Mouse (Mus musculus) gastrocnemius, postnatal 36 days (tissue): ENCODE results near the gene Filip1l. TPM values are rescaled to one million over a fixed set of nuclear protein-coding genes. Genes with fewer than 3 reads are reported as not detected.
"Not testable (repeated sequence)": the region's sequence is repeated elsewhere in the genome, so short reads cannot be mapped to it uniquely, and the experiment has no call there.

Experiments used
- DNase-seq, 2 experiments: peaks; one replicate each; pipeline ENCODE4 v3.0.0; 2022
- intact Hi-C: fragments of 180-260 bp; cut with DNase I; formaldehyde crosslinking; loops from one replicate; pipeline ENCODE4 v1.15.1; 2025
- total RNA-seq, 2 experiments: library from RNA; stranded (reverse); gene quantifications; 2 replicates each; pipeline ENCODE4 v1.2.3; 2021

The Filip1l gene
- total RNA-seq, 2 experiments from 2014 or later: 41.9 to 48.5 TPM

DNA sequence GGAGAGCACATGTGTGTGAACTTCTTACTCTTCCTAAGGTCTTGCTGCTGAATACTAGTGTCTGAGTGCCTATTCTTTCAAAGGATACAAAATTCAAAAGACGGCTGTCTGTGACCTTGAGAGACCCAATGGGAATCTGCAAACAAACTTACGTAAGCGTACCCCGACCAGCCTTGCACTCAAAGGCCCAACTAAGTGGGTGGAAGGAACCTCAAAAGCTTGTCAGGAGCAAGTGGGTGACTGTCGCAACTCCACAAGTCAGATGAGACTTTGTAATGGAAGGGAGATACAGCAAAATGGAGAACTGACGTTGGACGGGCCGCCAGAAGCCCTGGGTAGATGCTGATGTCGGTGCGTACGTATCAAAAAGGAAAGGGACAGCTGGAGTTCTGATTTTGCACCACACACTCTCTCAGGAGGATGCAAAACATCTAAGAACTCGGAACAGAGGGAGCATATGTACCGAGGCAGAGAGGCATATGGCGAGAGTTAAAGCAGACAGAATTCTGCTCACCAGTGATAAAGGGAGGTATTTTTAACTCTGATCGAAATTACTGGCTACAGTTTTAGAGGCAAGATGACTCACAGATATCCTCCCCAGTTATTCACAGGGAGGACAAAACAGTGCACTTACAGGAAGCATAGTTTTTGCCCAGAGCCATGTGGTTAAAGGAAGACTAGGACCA is 36.8 kb downstream of the Filip1l start:
- intact Hi-C loops: no loop called here
- DNase-seq: no peak

DNA sequence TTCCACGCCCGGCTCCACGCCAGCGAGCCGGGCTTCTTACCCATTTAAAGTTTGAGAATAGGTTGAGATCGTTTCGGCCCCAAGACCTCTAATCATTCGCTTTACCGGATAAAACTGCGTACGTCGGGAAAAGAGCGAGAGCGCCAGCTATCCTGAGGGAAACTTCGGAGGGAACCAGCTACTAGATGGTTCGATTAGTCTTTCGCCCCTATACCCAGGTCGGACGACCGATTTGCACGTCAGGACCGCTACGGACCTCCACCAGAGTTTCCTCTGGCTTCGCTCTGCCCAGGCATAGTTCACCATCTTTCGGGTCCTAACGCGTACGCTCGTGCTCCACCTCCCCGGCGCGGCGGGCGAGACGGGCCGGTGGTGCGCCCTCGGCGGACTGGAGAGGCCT is 38.3 kb downstream of the Filip1l start:
- DNase-seq, intact Hi-C loops: not testable (repeated sequence)

DNA sequence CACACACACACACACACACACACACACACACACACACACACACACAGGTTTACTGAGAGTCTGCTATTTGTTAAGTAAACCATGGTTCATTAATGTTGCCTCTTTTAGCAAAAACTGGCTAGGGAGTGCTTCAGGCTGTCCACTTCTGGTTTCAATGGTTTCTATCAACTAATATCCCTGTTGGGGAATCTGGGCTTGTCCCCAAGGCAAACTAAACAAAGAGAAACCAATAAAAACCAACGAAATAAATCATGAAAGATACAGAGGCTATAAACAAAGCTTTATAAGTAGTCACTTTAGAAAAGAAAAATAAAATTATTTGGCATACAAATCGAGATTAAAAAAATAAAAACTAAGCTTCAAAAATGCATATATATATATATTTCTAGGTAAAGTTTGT is 39.6 kb downstream of the Filip1l start:
- DNase-seq: no peak
- intact Hi-C loops: no loop called here

DNA sequence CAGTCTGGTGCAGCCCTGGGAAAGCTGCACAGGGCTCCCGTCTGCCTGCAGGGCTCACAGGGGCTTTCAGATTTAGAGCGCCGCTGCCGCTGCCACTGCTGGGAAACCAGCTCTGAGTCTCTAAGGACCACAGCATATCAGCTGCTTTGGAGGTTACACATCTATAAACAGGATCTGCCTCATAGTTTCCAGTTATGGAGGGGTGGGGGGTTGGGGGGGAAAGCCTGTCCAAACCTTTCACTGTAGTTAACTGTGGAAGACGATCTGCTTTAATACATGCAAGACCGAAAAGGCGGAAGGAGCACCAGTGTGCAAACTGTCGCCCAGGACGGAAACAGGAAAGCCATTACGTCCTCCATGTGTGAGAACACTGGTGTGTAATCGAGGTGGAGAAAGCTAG is 40.3 kb downstream of the Filip1l start:
- DNase-seq: peak; percentile 24 to 37
- intact Hi-C loops: no loop called here

DNA sequence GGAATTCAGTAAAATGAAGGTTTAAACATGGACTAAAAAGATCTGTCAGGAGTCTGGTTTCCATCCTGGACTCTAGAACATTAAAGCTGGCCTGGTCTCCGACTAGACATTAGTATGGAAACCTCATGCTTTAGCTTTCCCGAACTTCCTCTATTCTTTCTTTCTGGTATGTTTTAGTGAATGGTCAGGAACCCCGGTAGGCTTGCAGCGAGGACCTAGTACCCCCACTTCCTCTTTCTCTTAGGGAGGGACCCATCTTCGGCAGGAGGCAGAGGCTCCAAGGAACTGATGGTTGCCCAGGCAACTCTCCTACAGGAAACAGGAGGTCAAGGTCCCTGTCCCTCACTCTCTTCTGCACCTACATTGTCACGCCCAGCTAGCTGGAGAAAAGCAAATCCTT is 43.4 kb downstream of the Filip1l start:
- intact Hi-C loops: loop anchor here (5.0 kb wide), 3 partner anchors 49 to 186 kb away; no protein-coding TSS in a partner anchor
- DNase-seq: no peak

DNA sequence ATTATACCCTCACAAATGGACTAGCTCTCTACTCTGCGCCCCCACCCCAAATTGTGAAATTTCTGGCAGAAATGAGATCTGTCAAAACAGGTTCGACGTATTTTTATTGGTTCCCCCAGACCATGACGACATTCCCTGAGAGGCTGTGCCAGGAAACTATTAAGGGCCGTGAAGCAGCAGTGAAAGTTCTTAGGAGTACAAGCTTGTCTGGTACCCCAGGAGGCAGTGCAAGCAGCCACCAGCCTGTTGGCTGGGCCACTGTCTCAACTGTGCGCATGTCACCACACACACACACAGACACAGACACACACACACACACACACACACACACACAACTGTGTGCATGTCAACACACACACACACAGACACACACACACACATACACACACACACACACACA is 45.0 kb downstream of the Filip1l start:
- DNase-seq: no peak
- intact Hi-C loops: loop anchor here (2.0 to 5.0 kb wide), 4 partner anchors 51 to 184 kb away; no protein-coding TSS in a partner anchor

DNA sequence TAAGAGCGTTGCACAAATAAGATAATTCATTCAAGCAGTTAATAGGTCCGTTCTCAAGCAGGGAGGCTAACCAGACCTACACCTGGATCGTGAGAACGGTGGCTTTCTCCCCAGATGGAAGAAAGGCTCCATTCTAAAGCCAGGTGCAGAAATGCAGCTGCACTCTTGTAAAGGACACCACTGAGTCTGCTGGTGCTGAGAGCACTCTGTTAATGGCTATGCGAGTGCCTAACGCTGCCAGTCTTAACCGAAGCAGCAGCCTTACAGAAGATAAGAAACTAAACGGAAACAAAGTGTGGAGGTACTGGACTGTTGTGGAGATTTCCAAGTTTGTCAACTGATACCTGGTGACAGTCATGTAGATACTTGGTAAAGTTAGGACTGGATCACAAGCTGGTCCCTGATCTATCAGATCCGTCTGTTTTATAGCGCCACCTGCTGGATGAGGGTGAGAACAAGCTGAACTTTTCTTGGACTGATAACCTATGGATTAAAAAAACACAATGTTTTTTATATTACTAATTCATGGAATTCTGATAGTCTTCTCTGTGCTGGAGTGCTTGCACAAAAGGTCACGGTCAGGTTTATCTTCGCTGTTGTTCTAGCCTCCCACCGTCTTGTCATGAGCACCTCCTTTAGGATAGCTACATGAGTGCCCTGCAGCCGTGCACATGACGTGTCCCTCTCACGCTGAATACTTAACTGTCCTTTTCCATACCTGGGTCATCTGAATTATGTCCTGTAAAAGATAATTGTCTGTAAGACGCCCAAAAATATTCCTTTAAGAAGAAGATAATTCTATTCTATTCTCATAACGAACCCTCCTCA is 45.7 kb downstream of the Filip1l start:
- intact Hi-C loops: loop anchor here (2.0 to 5.0 kb wide), 4 partner anchors 51 to 184 kb away; no protein-coding TSS in a partner anchor
- DNase-seq: peak; percentile 37 to 66

DNA sequence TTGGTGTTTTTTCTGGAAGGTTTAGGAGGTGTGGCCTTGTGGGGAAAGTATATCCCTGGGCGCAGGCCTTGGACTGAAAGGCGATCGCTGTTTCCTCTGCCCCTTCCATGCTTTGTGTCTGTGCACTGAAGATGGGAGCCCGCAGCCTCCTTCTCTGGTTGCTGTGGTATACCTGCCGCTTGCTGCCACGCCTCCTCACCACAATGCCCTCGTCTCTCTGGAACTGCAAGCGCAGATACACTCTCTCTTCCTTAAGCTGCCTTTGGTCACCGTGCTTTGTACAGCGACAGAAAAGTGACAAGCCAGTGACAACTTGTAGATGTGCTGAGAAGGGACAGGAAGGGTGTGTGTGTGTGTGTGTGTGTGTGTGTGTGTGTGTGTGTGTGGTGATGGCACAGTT is 46.7 kb downstream of the Filip1l start:
- no peak for DNase-seq
- intact Hi-C loops: loop anchor here (2.0 to 5.0 kb wide), 4 partner anchors 52 to 183 kb away; no protein-coding TSS in a partner anchor

DNA sequence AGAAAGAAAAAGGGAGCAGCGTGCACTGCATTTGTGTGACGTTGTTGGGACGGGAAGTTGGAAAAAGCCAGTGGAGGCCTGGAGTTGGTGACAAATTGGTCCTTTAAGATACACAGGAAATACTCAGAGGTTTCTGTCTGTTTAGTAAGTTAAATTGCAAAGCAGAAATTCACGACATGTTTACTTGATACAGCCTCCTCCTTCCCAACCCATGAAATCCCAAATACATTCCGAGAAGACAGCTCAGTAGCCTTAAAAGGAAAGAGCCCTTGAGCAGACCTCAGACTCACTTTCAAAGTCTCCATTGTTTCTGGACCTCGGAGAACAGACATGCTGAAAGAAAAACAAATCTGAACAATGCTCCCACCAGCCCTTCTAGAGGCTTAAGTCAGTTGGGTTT is 48.8 kb downstream of the Filip1l start:
- intact Hi-C loops: no loop called here

DNA sequence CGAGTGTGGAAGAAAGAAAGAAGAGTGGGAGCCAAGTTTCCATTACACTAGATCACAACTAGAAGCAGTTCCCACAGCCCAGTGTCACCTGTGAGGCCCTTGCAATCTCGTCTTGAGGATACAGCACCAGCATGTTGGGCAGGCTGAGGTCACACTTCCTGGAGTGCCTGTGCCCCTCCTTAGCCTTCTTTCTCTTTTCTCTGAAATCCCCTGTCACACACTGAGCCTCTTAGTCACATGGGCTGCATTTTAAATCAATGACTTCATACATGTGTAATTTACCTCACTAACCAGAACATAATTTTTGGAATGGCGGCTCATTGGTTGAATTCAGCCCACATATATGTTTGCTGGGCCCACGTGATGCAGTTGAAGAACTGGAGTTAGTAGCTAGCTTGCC is 50.0 kb downstream of the Filip1l start:
- intact Hi-C loops: no loop called here
- no peak for DNase-seq

More for the DNA sequence above, 48.8 kb downstream of the Filip1l start:
- DNase-seq: no peak

DNA sequence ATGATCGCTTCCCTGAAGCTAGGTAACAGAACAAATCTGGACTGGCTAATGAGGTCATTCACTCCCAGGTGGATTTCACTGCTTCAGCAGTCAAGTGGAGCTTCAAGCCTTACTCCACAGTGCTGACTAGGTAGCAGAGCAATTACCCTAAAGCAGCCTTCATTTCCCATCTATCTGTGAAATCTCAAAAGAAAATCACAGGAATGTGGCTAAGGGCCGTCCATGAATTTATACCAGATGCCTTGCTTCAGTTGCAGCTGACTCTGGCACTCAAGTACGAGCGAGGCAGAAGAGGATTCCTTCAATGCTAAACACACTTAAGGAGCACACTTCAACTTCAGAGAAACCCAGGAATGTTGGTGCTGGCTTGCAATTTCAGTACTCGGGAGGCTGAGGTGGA is 50.9 kb downstream of the Filip1l start:
- no peak for DNase-seq
- intact Hi-C loops: no loop called here

DNA sequence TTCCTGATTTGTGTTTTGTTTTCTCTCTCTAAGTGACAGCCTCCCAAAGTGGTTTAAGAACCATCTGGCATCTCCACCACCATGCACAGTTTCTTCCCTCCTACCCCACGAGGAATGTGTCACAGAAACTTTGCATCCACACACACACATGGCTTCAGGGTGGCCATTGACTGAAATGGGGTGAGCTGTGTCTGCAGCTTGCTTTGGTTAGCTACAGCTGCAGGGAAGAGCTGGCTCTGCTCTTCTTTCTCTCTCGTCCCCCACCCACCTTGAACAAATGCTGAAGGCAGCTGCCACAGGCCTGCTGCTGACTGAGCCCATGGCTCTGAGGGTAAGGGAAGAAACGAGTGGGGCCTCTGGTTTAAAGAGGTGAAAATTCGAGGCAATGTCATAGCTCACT is 59.9 kb downstream of the Filip1l start:
- intact Hi-C loops: no loop called here
- no peak for DNase-seq

DNA sequence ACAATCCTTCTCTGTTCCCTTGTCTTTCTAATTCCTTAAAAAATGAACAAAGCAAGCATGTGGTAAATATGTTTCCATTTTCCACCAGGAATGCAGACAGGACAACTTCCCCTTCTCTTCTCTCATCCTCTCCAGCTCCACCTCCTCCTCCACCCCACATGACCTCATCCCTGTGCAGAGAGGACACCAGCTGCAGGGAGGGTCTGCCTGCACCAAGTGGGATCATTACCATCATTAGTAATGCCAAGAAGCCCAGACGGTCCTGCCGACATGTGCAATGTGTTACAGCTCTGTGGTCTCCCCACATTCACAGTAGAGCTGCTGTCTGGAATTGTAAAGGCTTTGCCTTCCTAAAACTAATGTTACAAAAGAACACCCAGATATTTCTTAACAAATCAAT is 63.2 kb downstream of the Filip1l start:
- no peak for DNase-seq
- intact Hi-C loops: no loop called here

DNA sequence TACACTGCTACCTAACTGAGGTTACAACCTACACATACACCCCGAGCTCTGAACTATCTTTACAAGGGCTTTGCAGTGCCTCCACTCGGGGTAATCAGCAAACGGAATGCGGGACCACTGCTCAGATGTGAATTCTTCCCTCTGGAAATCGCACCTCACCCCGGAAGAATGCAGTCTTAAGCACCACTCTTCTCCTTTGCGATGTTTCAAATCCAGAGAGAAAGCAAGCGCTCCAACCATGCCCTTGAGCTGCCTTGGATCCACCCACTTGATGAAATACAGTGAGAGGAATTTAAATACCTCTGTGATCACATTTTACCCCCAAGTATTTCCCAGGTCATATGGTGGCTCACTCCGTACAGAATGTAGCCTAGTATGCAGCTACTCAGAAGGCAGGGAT is 64.1 kb downstream of the Filip1l start:
- intact Hi-C loops: no loop called here
- DNase-seq: no peak

DNA sequence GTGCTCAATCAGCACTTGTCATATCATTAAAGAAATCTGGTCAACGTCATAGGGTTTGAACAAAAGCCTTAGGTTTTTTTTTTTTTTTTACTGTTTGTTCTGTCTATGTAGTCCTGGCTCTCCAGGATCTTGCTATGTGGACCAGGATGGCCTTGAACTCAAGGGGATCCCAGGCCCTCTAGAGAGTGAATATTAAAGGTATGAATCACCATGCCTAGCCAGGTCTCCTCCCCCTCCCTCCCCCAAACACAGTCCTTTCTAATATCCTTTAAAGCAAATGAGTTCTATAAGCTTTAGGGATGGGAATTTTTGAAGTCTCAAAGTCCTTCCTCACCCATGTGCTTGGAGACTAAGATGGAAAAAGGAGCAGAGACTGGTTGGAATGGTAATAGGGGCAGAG is 65.1 kb downstream of the Filip1l start:
- intact Hi-C loops: no loop called here
- no peak for DNase-seq

DNA sequence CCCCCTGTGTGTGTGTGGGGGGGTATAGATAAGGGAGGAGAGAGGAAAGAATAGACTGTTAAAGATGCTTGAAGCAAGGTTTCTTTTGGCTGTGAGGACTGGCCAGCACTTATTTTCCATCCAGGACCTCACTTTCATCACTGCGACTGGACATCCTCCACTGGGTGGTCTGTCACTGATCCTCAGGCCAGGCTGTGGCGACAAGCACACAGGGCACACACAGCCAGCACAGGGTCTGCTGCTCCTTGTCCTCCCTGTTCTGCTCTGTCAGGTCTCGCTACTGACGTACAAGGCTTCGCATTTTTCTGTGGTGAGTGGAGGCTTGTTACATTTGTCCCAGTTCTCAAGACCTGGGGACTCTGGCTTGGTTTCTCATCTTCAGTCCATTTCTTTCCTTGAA is 66.4 kb downstream of the Filip1l start:
- intact Hi-C loops: no loop called here
- DNase-seq: no peak

DNA sequence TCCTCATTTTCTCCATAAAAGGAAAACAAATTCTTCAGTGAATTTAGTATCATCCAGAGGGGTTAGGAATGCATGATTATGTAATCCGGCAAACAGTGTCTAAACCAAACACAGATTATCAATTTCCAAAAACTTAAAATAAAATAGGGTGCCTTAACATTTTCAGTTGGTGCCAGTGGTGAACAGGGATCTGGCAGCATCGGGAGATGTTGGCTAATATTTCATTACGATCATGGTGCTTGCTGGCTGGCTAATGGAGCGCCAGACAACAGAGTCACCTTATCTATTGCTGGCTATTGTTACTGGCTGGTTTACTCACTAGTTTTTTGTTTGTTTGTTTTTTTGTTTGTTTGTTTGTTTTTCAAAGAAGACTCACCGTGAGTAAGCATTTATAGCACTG is 67.0 kb downstream of the Filip1l start:
- no peak for DNase-seq
- intact Hi-C loops: no loop called here

DNA sequence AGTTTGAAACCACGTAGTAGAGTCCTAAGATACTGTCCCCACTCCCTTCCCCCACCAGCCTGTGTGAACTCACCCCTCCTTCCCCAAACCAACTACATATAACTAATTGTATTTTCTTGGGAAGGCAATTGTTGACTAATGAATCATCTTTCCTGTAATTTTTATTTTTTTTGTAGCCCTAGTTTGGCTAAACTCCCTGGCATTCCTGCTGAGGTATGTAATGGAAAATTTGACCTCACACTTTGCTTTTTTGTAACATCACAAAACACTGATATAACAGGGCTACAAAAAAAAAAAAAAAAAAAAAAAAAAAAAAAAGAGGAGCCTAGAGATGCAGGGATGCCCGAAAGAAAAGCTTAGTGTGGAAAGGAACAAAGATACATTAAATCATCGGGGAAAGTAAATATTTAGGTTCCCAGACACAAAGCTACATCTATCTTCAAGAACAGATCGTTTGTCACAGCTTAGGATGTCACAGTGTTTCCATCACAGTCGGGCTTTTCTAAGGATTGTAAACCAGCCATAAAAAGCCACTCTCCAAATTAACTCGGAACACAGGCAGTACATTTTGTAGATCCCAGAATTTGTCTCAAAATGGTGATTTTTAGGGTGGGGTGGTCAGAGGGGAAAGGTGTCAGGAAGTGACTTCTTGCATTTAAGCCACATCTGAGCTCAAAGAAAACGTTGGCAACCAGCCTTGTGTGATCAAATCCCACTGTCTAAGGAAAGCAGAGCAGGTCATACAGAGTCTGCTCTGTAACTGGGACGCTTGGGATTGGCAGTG is 68.1 kb downstream of the Filip1l start:
- intact Hi-C loops: no loop called here
- DNase-seq: no peak

DNA sequence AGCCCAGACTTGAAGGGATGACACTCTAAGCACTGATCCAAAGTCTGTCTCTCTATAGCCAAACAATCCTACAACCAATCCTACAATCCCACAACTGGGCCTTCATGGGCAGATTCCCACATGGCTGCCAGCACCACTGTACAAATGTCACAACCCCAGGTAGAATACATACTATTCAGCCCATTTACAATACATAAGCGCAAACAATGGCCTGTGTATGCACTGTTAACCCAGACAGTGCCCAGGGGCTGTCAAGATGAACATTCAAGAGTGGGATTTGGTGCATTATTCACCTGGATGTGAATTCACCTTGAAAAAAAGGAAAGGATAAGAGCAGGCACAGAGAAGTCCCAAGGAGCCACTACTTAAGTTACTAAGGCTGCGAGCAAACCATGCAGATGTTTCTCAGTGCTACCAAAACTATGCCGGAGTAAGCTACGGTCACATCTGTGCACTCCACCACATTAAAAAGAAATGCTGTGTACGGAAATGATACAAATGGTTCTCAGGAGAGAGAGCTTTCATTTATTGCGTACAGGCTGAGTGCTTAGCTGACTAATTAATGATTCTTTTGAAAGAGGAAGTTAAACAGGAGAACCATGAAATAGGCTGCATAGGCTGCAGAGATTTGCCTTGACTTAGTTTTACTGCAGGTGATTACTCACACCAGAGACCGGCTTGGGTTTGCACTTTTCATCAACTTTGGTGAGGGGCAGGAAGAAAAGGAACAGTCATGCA is 69.0 kb downstream of the Filip1l start:
- no peak for DNase-seq
- intact Hi-C loops: no loop called here
